Mouse (Mus musculus) forebrain, embryonic 12.5 days (tissue): ENCODE results near the gene Csta1. TPM values are rescaled to one million over a fixed set of nuclear protein-coding genes. Genes with fewer than 3 reads are reported as not detected.
"Not testable (repeated sequence)": the region's sequence is repeated elsewhere in the genome, so short reads cannot be mapped to it uniquely, and the experiment has no call there.

ENCODE experiments used
- ATAC-seq: fragments of 200-750 bp; cut with Nextera tagmentation; 2 replicates; pipeline ENCODE4 v1.8.0; 2017; ENCODE audit warnings: moderate TSS enrichment; ENCODE audit not compliant: low FRiP score
- H3K27ac ChIP-seq: fragments of 300-500 bp; sonication (generic); 2 replicates; pipeline ENCODE4 v1.5.1; 2016; ENCODE audit warnings: mild to moderate bottlenecking
- H3K27me3 ChIP-seq: fragments of 300-500 bp; sonication (generic); 2 replicates; pipeline ENCODE4 v1.6.1; 2016; ENCODE audit warnings: mild to moderate bottlenecking
- H3K36me3 ChIP-seq: fragments of 300-500 bp; sonication (generic); replicated peaks from 2 replicates; pipeline ENCODE4 v1.6.1; 2016; ENCODE audit warnings: mild to moderate bottlenecking
- H3K4me1 ChIP-seq: fragments of 300-500 bp; sonication (generic); 2 replicates; pipeline ENCODE4 v1.6.1; 2016
- H3K4me2 ChIP-seq: fragments of 300-500 bp; sonication (generic); 2 replicates; pipeline ENCODE4 v1.6.1; 2016; ENCODE audit warnings: mild to moderate bottlenecking, moderate library complexity
- H3K4me3 ChIP-seq: fragments of 300-500 bp; sonication (generic); replicated peaks from 2 replicates; pipeline ENCODE4 v1.5.1; 2016; ENCODE audit warnings: mild to moderate bottlenecking
- H3K9ac ChIP-seq: fragments of 300-500 bp; sonication (generic); 2 replicates; pipeline ENCODE4 v1.6.1; 2016; ENCODE audit warnings: mild to moderate bottlenecking
- H3K9me3 ChIP-seq: fragments of 300-500 bp; sonication (generic); 2 replicates; pipeline ENCODE4 v1.6.1; 2016
- WGBS: fragments of 180-500 bp; shearing (Covaris S2); methylation state at CpG from one replicate; pipeline ENCODE4 v1.1.7; 2016; 5-methylcytosine and 5-hydroxymethylcytosine counted together
- polyA plus RNA-seq: library from polyadenylated mRNA; unstranded; fragments of >200 nt; fragmentation: Nextera tagmentation; extraction: Ambion mirVana; gene quantifications from 2 replicates; pipeline ENCODE4 v1.2.1, GENCODE M21; 2016

Csta1 gene
- polyA plus RNA-seq: not detected in 2 replicates

DNA sequence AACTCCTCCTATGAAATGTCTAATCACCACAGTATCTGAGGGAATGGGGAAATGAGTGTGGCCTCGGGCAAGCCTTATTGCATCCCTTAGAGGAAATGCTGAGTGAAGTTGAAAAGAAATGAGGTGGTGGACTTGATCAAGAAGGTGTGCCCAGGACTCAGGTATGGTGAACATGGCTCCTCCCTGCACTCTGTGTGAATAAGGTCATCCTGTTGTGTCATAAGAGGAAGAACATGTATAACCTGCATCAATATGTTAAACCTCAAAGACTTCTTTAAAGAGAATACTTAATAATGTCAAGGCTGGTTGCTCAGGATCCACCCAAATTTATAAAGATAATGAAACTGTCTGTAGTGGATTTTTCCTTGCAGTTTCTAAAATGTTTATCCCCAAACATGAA, at the start of gene Csta1:
TSS of gene Csta1 (minus strand) at position 101 of the 400 bp plus-strand sequence.
- H3K4me3 ChIP-seq: no peak within 1 kb of the TSS
- H3K27ac ChIP-seq: no peak within 1 kb of the TSS
- WGBS: 86% methylated on average over 1 of the region's 1 CpGs
- ATAC-seq: no peak
- no peaks in the 10 kb centered on the region for H3K4me1 ChIP-seq
- H3K4me2 ChIP-seq: no peak within 1 kb of the TSS
- no peaks in the 10 kb centered on the region for H3K9me3 ChIP-seq
- no peak within 1 kb of the TSS for H3K9ac ChIP-seq
- H3K36me3 ChIP-seq: no peaks in the 10 kb centered on the region
- no peaks in the 10 kb centered on the region for H3K27me3 ChIP-seq

DNA sequence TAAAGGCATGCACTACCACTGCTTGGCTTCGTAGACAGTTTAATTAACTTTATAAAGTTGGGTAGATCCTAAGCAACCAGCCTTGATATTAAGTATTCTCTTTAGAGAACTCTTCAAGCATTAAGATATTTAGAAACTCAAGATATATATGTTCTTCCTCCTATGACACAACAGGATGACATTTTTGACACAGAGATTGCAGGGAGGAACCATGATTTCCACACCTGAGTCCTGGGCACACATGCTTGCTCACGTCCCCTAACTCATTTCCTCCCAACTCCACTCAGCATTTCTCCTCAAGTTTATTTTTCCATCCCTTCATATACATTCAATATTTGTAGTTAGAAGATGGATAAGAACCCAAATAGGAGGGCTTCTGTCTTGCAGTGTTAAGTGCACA, 48.9 kb upstream of the Csta1 start:
- Histone ChIP-seq H3K9me3 (no peaks in the 10 kb centered on the region), H3K27me3 (no peaks in the 10 kb centered on the region), H3K4me2 (no peak overlapping the region), H3K4me1 (no peaks in the 10 kb centered on the region), H3K27ac (no peak overlapping the region), H3K36me3 (no peaks in the 10 kb centered on the region), H3K4me3 (no peak overlapping the region), H3K9ac (no peak overlapping the region)
- WGBS: 79% methylated on average over 2 of the region's 2 CpGs
- no peak for ATAC-seq

DNA sequence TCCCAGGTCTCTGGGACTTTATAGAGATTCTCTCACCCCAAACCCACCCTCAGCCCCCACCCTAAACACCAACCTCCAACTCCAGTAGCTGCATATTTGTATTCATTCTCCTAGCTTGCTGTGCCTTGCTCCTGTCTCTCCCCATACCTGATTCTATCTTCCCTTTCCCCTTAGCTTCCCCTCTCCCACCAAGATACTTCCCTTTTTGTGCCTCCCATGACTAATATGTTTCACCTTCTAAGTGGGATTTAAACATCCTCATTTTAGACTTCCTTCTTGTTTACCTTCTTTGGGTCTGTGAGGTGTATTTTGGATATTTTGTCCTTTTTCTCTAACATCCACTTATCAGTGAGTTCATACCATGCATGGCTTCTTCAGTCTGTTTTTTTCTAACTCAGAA, 45.1 kb upstream of the Csta1 start:
- no peaks in the 10 kb centered on the region for H3K4me1 ChIP-seq
- no peak for ATAC-seq
- no peak overlapping the region for H3K4me2 ChIP-seq
- no peaks in the 10 kb centered on the region for H3K27me3 ChIP-seq
- no peak overlapping the region for H3K4me3 ChIP-seq
- H3K36me3 ChIP-seq: no peaks in the 10 kb centered on the region
- H3K9ac ChIP-seq: no peak overlapping the region
- no peak overlapping the region for H3K27ac ChIP-seq
- H3K9me3 ChIP-seq: no peaks in the 10 kb centered on the region

DNA sequence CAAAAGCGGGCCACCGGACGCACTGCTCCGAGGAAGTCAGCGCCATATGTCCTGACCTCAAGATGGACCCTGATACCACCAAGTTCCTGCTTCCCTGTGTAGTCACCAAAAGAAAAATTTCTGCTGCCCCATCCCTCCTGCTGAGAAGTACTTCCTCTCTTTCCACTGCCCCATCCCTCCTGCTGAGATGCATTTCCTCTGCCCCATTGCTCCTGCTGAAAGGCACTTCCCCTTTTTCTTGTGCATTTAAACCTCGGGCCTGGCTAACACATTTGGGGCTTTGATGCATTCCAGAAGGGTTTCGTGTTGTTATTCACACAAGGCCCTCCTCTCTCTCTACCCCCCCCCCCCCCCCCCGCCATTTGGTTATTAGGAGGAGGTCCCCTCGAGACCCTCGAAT, 36.8 kb upstream of the Csta1 start:
- not testable (repeated sequence) for H3K27ac ChIP-seq, ATAC-seq, H3K4me1 ChIP-seq, H3K9me3 ChIP-seq, H3K36me3 ChIP-seq, H3K27me3 ChIP-seq, H3K4me3 ChIP-seq, H3K4me2 ChIP-seq, H3K9ac ChIP-seq
- 86% methylated on average over 9 of the region's 10 CpGs for WGBS

DNA sequence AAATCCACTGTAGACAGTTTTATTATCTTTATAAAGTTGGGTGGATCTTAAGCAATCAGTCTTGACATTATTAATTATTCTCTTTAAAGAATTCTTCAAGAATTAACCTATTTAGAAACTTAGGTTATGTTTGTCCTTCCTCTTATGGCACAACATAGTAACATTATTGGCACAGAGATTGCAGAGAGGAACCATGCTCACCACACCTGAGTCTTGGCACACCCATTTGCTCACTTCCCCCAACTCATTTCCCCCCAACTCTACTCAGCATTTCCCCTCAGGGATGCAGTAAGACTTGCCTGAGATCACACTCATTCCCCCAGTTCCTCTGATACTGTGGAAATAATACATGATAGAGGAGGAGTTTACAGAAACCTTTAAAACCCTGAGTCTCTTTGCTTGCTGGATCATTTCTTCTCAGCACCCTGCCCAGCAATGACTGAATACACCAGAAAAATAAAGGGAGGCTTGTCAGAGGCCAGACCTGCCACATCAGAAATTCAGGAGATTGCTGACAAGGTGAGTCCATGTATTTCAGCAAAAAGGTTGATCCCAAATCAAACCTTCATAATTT, 25.4 kb upstream of the Csta1 start, which contains the start of gene Stfa2l1:
TSS of gene Stfa2l1 (plus strand) at position 410 of the 574 bp plus-strand sequence.
- no peak for ATAC-seq
- Histone ChIP-seq H3K4me3 (no peak within 1 kb of the TSS), H3K4me2 (no peak within 1 kb of the TSS), H3K9me3 (no peaks in the 10 kb centered on the region), H3K27me3 (no peaks in the 10 kb centered on the region), H3K27ac (no peak within 1 kb of the TSS), H3K4me1 (no peaks in the 10 kb centered on the region), H3K9ac (no peak within 1 kb of the TSS), H3K36me3 (no peaks in the 10 kb centered on the region)

DNA sequence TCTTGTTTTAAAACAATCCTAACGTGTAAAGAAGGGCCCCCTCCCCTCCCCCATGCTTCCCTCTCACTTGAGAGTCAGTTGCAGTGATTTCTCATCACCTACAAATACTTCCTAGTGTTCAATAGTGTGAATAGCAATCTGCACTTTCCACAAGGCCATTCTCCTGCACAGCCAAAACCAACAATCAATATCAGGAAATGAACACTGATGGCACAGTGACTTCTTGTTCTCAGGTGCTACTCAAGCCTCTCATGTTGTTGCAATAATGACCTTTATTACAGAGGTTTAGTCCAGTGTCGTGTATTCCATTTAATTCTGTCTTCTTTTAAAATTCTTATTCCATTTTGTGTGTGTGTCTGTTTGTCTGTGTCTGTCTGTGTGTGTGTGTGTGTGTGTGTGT, 7.2 kb upstream of the Csta1 start:
- no peaks in the 10 kb centered on the region for H3K36me3 ChIP-seq
- no peak overlapping the region for H3K9ac ChIP-seq
- no peak overlapping the region for H3K4me2 ChIP-seq
- 72% methylated on average over 2 of the region's 2 CpGs for WGBS
- no peaks in the 10 kb centered on the region for H3K4me1 ChIP-seq
- H3K27ac ChIP-seq: no peak overlapping the region
- no peak for ATAC-seq
- no peak overlapping the region for H3K4me3 ChIP-seq
- H3K9me3 ChIP-seq: no peaks in the 10 kb centered on the region
- no peaks in the 10 kb centered on the region for H3K27me3 ChIP-seq

DNA sequence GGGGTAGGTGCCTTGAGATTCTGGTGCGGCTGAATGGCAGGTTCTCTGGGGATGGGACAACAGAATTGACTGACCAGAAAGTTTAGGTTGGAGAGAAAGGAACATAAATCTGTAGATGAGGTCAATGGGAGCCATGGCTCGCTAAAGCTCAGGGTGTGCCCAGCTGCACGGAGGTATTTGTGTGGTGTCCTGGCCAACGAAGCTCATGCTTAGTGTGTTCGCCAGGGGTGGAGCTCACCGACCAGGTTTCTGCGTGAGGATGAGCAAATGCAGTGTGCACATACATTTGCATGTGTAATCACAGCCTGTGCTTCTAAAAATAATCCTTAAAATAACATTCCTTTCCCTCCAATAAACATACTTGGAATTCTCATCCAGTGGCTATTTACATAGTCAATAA, 2.9 kb downstream of the Csta1 start:
- H3K4me1 ChIP-seq: no peaks in the 10 kb centered on the region
- H3K4me3 ChIP-seq: no peak overlapping the region
- 92% methylated on average over 7 of the region's 7 CpGs for WGBS
- H3K27ac ChIP-seq: no peak overlapping the region
- H3K36me3 ChIP-seq: no peaks in the 10 kb centered on the region
- no peak overlapping the region for H3K9ac ChIP-seq
- no peak for ATAC-seq
- no peaks in the 10 kb centered on the region for H3K9me3 ChIP-seq
- H3K27me3 ChIP-seq: no peaks in the 10 kb centered on the region
- H3K4me2 ChIP-seq: no peak overlapping the region

DNA sequence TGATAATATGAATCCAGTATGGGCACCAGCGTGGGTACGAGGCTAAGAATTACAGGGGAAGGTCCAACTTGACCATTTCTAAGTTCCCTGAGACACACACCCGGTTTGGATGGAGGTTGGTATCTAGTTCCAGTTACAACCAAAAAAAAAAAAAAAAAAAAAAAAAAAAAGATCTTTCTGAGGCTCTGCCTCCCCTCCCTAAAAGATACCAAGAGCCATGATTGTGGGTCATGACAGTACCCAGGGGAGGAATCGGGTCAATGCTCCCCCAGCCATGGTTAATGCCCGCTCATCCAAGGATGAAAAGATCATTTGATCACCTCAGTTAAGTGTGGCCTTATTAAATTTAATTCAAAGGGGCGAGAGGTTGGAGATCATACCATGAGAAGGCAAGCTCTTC, 15.3 kb downstream of the Csta1 start:
- H3K4me3 ChIP-seq, H3K4me2 ChIP-seq, ATAC-seq, H3K4me1 ChIP-seq, H3K9ac ChIP-seq, H3K27ac ChIP-seq, H3K9me3 ChIP-seq, H3K27me3 ChIP-seq, H3K36me3 ChIP-seq: not testable (repeated sequence)
- WGBS: 93% methylated on average over 6 of the region's 6 CpGs

DNA sequence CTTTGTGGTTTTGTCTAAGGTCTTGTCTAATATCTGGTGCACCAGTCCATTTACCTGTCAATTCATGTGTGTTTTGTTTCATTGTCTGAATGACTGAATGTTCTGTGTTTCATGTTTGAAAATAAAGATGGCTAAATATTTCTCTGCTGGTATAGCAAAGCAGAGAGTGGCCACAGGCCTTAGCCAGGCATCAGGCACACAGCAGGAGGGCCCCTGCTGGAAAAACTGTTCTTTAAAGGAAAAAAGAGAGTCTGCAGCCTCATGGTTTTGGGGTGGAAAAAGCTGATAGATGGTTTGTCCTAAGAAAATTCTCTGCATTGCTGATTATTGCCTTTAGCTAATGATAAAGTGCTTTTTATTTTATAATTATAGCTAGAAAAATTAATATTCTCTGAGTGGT, 19.6 kb downstream of the Csta1 start:
- H3K4me1 ChIP-seq, ATAC-seq, H3K36me3 ChIP-seq, H3K4me2 ChIP-seq, H3K27me3 ChIP-seq, H3K9ac ChIP-seq, H3K9me3 ChIP-seq, H3K4me3 ChIP-seq, H3K27ac ChIP-seq: not testable (repeated sequence)

DNA sequence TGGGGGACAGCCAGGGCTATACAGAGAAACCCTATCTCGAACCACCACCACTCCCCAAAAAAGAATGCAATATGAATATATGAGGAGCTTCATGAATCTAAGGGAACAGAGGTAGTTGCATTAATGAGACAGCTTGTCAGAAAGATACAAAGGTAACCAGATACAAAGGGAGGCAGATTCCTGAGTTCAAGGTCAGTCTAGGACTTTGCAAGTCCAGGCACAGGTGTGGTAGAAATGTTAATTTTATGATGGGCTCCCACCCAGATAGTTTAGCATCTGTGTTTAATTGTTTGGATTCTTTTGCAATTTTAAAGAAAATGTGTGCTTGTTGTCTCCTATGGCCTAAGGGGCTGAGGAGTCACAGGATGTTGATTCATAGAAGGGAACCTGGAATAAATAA, 28.8 kb downstream of the Csta1 start:
- 94% methylated on average over 1 of the region's 1 CpGs for WGBS
- H3K4me3 ChIP-seq: no peak overlapping the region
- no peak overlapping the region for H3K27ac ChIP-seq

DNA sequence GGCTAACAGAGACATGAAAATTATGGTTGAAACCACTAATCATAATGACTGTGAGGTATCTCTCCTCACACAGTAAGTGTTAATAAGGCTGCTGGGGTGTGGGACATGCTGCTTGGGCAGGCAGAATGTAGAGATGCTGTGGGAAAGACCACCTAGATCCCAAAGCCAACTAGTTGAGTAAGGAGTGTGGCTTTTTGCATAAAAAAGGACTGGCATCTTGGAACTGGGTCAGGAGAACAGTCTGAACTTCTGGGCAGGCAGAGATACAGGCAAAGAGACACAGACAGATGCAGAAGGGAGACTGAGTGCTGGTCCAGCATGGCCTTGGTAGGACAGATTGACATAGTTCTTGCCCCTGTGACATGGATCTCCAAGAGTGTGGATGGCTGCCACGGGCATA, 29.5 kb downstream of the Csta1 start:
- H3K4me1 ChIP-seq: no peaks in the 10 kb centered on the region
- no peak overlapping the region for H3K9ac ChIP-seq
- ATAC-seq: no peak
- no peaks in the 10 kb centered on the region for H3K9me3 ChIP-seq
- no peak overlapping the region for H3K27ac ChIP-seq
- H3K36me3 ChIP-seq: no peaks in the 10 kb centered on the region
- no peak overlapping the region for H3K4me3 ChIP-seq
- H3K27me3 ChIP-seq: no peaks in the 10 kb centered on the region
- WGBS: 86% methylated on average over 1 of the region's 1 CpGs
- H3K4me2 ChIP-seq: no peak overlapping the region

More for the DNA sequence above, 28.8 kb downstream of the Csta1 start:
- no peak for ATAC-seq
- Histone ChIP-seq H3K27me3 (no peaks in the 10 kb centered on the region), H3K36me3 (no peaks in the 10 kb centered on the region), H3K4me2 (no peak overlapping the region), H3K9ac (no peak overlapping the region), H3K4me1 (no peaks in the 10 kb centered on the region), H3K9me3 (no peaks in the 10 kb centered on the region)

DNA sequence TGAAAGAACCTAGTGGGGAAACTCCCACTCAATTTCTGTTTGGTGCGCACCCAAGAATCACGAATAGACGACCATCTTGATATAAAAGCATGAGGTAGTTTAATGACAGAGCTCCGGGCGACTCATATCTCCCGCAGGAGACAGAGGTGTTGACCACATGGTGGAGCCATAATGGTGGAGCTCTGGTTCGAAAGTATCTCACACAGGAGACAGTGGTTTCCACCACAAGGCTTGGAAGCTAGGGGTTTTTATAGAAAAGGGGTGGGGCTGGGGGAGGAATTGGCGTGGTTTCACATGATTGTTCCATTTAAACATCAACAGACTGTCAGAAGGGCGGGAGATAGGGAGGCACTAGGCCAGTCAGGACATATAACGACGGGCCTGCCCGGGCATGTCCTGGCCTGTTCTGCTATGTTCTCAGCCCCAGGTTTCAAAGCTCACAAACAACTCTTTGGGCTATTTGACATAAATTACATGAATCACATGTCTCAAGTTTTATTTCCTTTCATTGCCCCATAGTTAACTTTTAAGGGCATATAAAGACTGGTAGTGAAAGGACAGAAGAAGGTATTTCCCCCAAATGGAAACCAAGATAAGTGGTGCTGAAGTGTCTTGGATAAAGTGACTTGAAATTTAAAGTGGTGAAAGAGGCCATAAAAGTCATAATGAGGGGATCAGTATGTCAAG, 33.1 kb downstream of the Csta1 start:
- WGBS: 94% methylated on average over 12 of the region's 12 CpGs
- not testable (repeated sequence) for H3K4me3 ChIP-seq, H3K9ac ChIP-seq, H3K27ac ChIP-seq, ATAC-seq, H3K4me2 ChIP-seq, H3K4me1 ChIP-seq, H3K9me3 ChIP-seq, H3K27me3 ChIP-seq, H3K36me3 ChIP-seq

DNA sequence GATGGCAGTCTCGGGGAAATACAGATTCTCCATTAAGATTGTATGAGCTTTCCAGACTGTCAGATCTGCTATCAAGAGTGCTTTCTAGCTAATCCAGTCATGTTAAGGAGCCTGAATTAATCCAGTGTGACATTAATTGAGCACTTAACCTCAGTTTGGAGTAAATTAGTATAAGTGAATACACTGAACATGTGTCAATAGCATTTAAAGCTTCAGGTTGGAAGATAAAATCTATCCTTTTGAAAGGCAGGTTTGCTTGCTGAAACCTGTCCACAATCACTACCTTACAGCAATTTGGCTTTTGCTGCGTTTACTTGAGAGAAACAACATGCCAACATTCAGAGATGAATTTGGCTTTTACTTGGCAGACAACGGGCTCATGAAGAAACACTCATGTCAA, 37.0 kb downstream of the Csta1 start:
- no peaks in the 10 kb centered on the region for H3K9me3 ChIP-seq
- H3K4me3 ChIP-seq: no peak overlapping the region
- 86% methylated on average over 3 of the region's 3 CpGs for WGBS
- H3K36me3 ChIP-seq: peaks cover 13% of the 10 kb centered on the region
- H3K27ac ChIP-seq: no peak overlapping the region
- H3K9ac ChIP-seq: no peak overlapping the region
- H3K27me3 ChIP-seq: no peaks in the 10 kb centered on the region
- no peaks in the 10 kb centered on the region for H3K4me1 ChIP-seq
- ATAC-seq: no peak
- H3K4me2 ChIP-seq: no peak overlapping the region
